Mouse (Mus musculus): Measurements from ENCODE around the gene Slc5a1. TPM values are rescaled to one million over a fixed set of nuclear protein-coding genes. Genes with fewer than 3 reads are reported as not detected.

Slc5a1 gene
- total RNA-seq, 2 experiments from 2014 or later = not detected

DNA sequence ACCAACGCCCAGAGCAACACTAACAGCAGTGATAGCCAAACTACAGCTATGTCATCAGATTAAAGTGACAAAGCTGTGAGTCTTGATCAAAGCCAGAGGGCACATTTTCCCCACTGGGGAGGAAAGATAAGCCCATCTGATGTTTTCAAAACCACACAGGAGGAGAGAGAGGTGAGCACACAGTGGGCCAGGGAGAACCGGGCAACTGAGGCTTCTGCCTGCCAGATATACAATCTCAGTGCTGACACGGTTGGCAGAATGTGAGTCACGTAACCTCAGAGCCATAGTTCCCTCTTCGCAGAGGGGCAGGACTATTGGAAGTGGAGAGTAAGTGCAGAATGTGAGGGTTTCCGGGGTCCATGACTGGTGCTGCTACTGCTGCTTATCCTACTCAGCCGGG lies 89.5 kb downstream of the Slc5a1 start:
- DNase-seq = no peak

DNA sequence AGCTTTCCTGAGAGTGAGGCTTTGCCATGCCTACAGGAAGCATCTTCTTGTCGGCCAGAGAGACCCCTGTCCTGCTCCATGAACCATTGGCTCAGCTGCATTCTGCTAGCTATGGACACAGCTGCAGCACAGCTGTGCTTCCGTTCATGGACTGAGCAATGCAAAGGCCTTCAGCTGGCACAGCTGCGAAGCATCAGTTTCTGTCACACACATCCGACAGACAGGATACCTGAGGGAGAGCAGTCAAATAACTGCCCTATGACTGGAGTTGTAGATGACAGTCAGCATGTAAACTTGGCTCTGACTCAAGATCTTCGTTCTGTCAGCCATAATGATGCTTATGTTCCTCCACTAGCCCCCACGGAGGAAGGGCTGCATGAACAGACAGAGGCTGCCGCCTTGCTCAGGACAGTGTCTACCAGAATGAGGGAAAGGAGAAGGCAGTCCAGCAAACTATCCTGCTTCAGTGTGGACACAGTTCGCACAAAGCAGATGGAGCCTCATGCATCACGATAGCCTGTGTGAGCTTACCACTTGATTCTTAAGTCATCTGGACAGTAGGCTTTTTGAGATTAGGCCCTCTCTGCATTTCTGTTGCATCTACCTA lies 91.3 kb downstream of the Slc5a1 start:
- DNase-seq = no peak

GRCm38 (mm10) chr5:33200071-33200470 lies 96.1 kb downstream of the Slc5a1 start:
- no peak for DNase-seq

DNA sequence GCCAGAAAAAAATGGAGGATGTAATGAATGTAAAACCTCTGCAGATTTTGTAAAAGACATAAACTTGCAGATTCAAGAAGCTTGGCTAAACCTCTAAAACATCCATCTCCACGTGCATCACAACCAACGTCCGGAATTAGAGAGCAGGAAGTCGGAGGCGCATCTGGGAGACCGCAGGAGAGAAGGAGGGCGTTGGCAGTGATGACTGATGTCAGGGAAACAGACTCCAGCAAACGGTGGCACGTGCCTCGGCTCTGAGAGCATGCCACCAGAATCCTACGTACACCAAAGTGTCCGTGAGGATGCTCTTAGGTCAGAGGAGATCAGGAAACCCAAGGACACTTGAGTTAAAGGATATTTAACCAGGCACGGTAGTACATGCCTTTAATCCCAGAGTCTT lies 97.7 kb downstream of the Slc5a1 start:
- no peak for DNase-seq

DNA sequence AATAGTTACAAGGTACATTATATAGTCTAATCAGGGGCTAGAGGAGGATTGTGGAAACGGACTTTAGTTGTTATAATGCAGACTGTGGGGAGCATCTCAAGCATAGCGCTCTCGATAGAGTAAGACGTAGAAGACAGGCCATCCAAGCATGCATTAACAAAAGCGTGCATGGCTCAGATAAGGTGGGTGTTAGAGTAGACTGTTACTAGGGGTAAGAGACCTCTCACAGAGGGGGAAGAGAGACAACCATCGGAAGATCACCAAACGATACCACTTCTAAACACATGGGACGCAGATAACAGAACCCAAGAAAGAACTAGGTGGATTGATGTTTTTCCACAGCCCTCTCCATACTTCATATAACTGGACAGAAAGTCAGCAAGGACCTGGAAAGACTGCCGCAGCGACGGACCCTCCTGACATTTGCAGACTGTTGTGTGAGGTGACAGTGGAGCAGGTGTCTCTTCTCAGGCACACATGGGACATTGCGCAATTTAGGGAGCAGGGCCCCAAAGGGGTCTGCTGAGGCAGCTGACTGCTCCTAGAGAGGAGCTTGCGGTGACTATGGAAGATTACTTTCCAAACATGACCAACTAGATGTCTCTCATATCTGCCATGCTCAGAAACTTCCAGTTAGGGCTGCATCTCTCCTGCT lies 98.6 kb downstream of the Slc5a1 start:
- DNase-seq = no peak

GRCm38 (mm10) chr5:33203171-33203565 lies 99.1 kb downstream of the Slc5a1 start:
- DNase-seq = no peak

- peak; percentile 46 for DNase-seq
Observed at GRCm38 (mm10) chr5:33203691-33204242, 99.7 kb downstream of the Slc5a1 start.

- no peak for DNase-seq
Observed at GRCm38 (mm10) chr5:33204284-33204683, 100.3 kb downstream of the Slc5a1 start.

DNA sequence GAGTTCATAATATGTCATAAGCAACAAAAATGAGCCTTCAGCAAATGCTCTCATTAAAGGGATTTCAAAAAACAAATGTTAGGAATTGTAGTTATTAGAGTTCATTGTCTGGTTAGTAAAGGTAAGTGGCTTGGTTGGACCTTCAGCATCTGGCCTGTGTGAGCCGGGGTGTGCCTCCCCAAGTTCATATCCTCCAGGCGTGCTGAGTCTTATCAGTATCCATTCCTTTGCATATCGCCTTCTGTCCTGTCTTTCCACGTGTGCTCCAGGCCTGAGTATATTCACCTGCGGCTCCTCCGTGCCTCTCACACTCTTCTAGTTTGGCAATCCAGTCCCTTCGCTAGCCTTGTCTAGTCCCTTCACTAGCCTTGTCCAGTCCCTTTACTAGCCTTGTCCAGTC lies 102.3 kb downstream of the Slc5a1 start:
- no peak for DNase-seq

DNA sequence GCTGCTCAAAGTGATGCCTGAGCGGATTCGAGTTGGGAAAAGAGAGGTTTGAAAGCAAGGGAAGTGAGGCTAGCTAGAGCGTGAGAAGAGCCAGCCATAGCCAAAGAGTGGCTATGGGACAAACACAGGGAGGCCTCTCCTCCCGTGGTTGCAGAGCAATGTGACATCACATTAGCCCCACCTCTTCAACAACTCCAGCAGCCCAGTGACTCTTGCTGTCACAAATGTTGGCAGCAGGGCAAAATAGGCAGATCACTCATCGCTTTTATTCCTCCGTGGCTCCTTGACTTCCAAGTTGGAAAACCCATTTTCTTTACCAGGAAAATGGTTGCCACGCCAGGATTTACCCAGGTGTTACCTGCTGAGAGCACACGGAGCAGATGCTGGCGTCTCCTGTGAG lies 103.1 kb downstream of the Slc5a1 start:
- no peak for DNase-seq

- DNase-seq = no peak
Observed at GRCm38 (mm10) chr5:33208533-33209245, 104.7 kb downstream of the Slc5a1 start.

- no peak for DNase-seq
Observed at GRCm38 (mm10) chr5:33210515-33210914, 106.5 kb downstream of the Slc5a1 start.

- no peak for DNase-seq
Observed at GRCm38 (mm10) chr5:33211254-33211653, 107.2 kb downstream of the Slc5a1 start.

Other genes with a start within 250 kb of the Slc5a1 start
- 1 to 10 TPM; 4.1 to 4.7 TPM for gene Prr14l, start 250.0 kb upstream of the Slc5a1 start, total RNA-seq (2021)
- 10 to 100 TPM in 1 of 2 experiments, 1 to 10 TPM in 1; 10.0 to 11.7 TPM for gene Depdc5, start 240.5 kb upstream of the Slc5a1 start, total RNA-seq (2021)
- gene Ywhah, start 85.4 kb upstream of the Slc5a1 start, total RNA-seq (2021) = 10 to 100 TPM; 54.0 to 54.3 TPM
- 1 to 10 TPM; 2.4 to 9.1 TPM for gene Spon2, start 114.2 kb downstream of the Slc5a1 start, total RNA-seq (2021)
- 100 to 1,000 TPM; 188 to 210 TPM for gene Ctbp1, start 170.8 kb downstream of the Slc5a1 start, total RNA-seq (2021)
- gene Maea, start 231.3 kb downstream of the Slc5a1 start, total RNA-seq (2021) = 10 to 100 TPM; 54.1 to 59.0 TPM

All from gastrocnemius, postnatal 25 days (tissue).